Mouse (Mus musculus) heart, embryonic 11.5 days (tissue): ENCODE measurements at regions not wholly inside any gene's neighbourhood (a gene's known extent, or its start where the extent isn't known, plus 50 kb on each side); places are given as distances from the start of the nearest gene placed in this dataset.

Experiments used
- ATAC-seq: fragments of 200-750 bp; cut with Nextera tagmentation; replicated peaks from 2 replicates; pipeline ENCODE4 v1.8.0; 2017; ENCODE audit warnings: moderate library complexity; ENCODE audit not compliant: insufficient number of reproducible peaks, low FRiP score, low TSS enrichment
- H3K27ac ChIP-seq: fragments of 300-500 bp; sonication (generic); 2 replicates; pipeline ENCODE4 v1.5.1; 2014; ENCODE audit warnings: mild to moderate bottlenecking, low read depth, low read length
- H3K27me3 ChIP-seq: fragments of 300-500 bp; sonication (generic); 2 replicates; pipeline ENCODE4 v1.6.1; 2014; ENCODE audit warnings: mild to moderate bottlenecking, low read length, mixed read lengths; ENCODE audit not compliant: control insufficient read depth, insufficient read depth
- H3K36me3 ChIP-seq: fragments of 300-500 bp; sonication (generic); 2 replicates; pipeline ENCODE4 v1.6.1; 2014; ENCODE audit warnings: mild to moderate bottlenecking, low read length, moderate library complexity, mixed read lengths; ENCODE audit not compliant: control insufficient read depth, insufficient read depth
- H3K4me1 ChIP-seq: fragments of 300-500 bp; sonication (generic); 2 replicates; pipeline ENCODE4 v1.6.1; 2014; ENCODE audit warnings: low read length; ENCODE audit not compliant: control insufficient read depth, insufficient read depth
- H3K4me2 ChIP-seq: fragments of 300-500 bp; sonication (generic); 2 replicates; pipeline ENCODE4 v1.6.1; 2014; ENCODE audit warnings: mild to moderate bottlenecking, moderate library complexity
- H3K4me3 ChIP-seq: fragments of 300-500 bp; sonication (generic); 2 replicates; pipeline ENCODE4 v1.5.1; 2014; ENCODE audit warnings: low read depth, low read length
- H3K9ac ChIP-seq: fragments of 300-500 bp; sonication (generic); 2 replicates; pipeline ENCODE4 v1.6.1; 2014; ENCODE audit warnings: mild to moderate bottlenecking, low read depth, low read length, moderate library complexity
- H3K9me3 ChIP-seq: fragments of 300-500 bp; sonication (generic); replicated peaks from 2 replicates; pipeline ENCODE4 v1.6.1; 2016; ENCODE audit warnings: low read length; ENCODE audit not compliant: control insufficient read depth
- WGBS: fragments of 180-500 bp; shearing (Covaris S2); extraction: QIAGEN DNeasy Blood & Tissue Kit; methylation state at CpG from one replicate; pipeline ENCODE4 v1.1.7; 2014; ENCODE audit not compliant: insufficient replicate concordance; 5-methylcytosine and 5-hydroxymethylcytosine counted together

DNA sequence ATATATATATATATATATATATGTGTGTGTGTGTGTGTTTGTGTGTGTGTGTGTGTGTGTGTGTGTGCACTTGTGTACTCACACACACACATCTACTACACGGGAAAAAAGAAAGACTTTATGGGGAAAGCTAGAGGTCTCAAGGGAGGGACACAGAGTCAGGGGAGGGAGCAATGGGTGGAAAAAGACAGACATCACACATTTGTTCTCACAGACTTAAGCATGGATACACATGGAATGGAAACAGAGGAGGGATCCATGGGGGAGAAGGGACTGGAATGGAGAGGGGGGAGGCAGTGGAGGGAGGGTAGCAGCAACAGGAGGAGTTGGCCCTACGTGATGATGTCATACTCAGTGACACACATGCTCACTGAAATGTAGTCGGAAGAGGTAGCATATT is 248.3 kb downstream of the Cryba4 start:
- no peak overlapping the region for H3K9ac ChIP-seq
- H3K4me2 ChIP-seq: no peak overlapping the region
- H3K27ac ChIP-seq: no peak overlapping the region
- WGBS: 83% methylated on average over 3 of the region's 3 CpGs
- H3K9me3 ChIP-seq: no peaks in the 10 kb centered on the region; the same call in 1 of the 2 replicates
- ATAC-seq: no peak
- peaks cover 3% of the 10 kb centered on the region; the same call in 1 of the 2 replicates for H3K4me1 ChIP-seq
- H3K27me3 ChIP-seq: peaks cover 15% of the 10 kb centered on the region
- H3K36me3 ChIP-seq: no peaks in the 10 kb centered on the region
- H3K4me3 ChIP-seq: no peak overlapping the region

DNA sequence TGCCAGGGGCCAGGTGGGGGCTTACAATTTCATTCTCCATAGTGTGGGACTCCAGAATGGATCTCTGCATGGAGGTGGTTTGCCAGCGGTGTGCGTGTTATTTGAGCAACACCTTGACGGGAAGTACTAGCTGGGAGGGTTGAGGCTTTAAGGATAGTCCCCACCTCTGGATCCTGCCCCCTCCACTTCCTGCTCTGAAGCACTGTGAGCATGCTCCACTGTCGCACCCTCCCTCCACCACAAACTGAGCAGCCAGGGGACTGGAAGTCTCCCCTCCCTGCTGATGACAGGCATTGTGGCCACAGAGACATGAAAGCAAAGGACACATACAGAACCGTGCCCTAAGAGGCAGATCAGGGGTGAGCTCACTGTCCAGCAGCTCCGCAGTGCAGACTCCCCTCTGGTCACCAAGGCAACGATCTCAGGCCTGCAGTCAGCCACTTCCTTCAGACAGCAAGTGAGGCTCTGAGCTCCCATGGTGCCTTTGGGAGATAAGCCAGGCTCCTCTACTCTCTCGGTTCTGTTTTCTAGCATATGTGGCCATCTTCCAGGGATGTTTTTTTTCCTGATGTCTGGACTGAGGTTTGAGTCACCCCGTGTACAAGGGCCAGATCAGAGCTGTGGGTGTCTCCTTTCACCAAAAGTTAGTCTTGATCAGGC is 239.7 kb downstream of the Cryba4 start:
- H3K4me1 ChIP-seq: no peaks in the 10 kb centered on the region
- H3K9me3 ChIP-seq: no peaks in the 10 kb centered on the region
- H3K27ac ChIP-seq: peak overlapping the region; percentile 38; the same call in 1 of the 2 replicates
- ATAC-seq: peak; percentile 59
- H3K4me3 ChIP-seq: no peak overlapping the region
- no peak overlapping the region for H3K9ac ChIP-seq
- 10% methylated on average over 9 of the region's 9 CpGs for WGBS
- H3K36me3 ChIP-seq: no peaks in the 10 kb centered on the region
- H3K4me2 ChIP-seq: peak overlapping the region; percentile 28; the same call in 1 of the 2 replicates
- peaks cover 4% of the 10 kb centered on the region; the same call in 1 of the 2 replicates for H3K27me3 ChIP-seq

DNA sequence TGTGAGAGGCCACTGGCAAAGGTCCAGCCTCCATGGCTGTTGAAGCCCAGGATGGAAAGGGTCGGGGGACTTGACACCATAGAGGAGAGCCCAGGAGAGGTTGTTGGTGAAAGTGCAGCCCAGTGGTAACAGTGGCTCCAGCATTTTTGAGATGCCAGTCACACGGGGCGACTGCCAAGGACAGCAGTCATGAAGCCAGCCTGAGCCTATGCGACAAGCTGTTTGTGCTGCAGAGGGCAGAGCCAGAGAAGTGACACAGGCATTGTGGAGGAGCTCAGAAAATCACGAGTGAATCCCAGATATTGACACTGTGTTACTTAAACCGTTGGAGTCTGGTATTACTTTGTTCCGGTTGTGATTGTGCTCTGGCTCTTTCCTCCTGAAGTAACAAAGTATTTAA is 233.4 kb downstream of the Cryba4 start:
- Histone ChIP-seq H3K4me3 (no peak overlapping the region), H3K36me3 (no peaks in the 10 kb centered on the region), H3K9ac (no peak overlapping the region), H3K9me3 (no peaks in the 10 kb centered on the region), H3K27ac (no peak overlapping the region), H3K4me1 (no peaks in the 10 kb centered on the region), H3K4me2 (no peak overlapping the region), H3K27me3 (no peaks in the 10 kb centered on the region)
- WGBS: 65% methylated on average over 7 of the region's 7 CpGs
- no peak for ATAC-seq

DNA sequence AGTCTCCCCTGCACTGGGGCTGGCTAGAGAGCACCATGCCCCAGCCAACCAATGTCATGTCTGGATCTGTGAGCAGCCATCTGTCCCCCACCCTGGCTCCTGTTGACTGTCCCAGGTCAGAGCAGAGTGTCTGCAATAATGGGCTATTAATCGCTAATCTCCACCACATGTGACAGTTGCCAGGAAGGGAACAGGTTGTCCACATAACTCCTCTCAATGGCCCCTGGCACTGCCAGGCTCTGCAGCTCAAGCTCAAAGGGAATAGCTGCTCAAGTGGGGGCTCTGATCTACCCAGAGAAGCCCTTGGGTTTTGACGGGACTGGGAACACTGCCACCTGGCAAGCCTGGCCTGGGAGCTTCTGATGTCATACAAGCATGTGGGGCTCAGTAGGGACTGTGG is 231.4 kb downstream of the Cryba4 start:
- 0 out of 2 replicates have a peak, but pooled peaks cover 3% of the 10 kb centered on the region for H3K27me3 ChIP-seq
- H3K4me1 ChIP-seq: no peaks in the 10 kb centered on the region
- WGBS: 54% methylated on average over 2 of the region's 2 CpGs
- H3K9ac ChIP-seq: no peak overlapping the region
- H3K4me2 ChIP-seq: no peak overlapping the region
- H3K9me3 ChIP-seq: no peaks in the 10 kb centered on the region
- no peaks in the 10 kb centered on the region for H3K36me3 ChIP-seq
- no peak for ATAC-seq
- no peak overlapping the region for H3K27ac ChIP-seq
- H3K4me3 ChIP-seq: no peak overlapping the region

DNA sequence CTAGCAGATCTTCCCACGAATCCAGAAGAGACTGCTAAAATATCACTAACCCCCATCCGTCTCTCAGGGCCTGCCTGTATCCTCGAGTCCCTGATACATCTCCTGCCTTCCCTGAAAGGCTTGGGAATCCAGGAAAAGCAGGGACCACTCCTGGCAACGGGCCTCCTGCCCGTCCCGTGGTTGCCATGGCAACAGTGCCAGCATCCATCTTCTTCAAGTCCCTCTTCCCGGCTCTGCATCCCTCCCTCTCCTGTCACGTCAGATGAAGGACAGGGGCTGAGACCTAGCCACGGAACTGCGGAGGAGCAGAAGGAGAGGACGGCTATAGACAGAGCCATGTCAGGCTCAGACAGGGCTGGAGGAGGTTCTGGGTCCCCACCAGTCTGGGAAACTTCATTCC is 222.4 kb downstream of the Cryba4 start:
- Histone ChIP-seq H3K27me3 (0 out of 2 replicates have a peak, but pooled peaks cover 2% of the 10 kb centered on the region), H3K36me3 (no peaks in the 10 kb centered on the region), H3K27ac (no peak overlapping the region), H3K4me1 (no peaks in the 10 kb centered on the region), H3K9ac (no peak overlapping the region), H3K9me3 (no peaks in the 10 kb centered on the region), H3K4me3 (no peak overlapping the region), H3K4me2 (no peak overlapping the region)
- 48% methylated on average over 11 of the region's 11 CpGs for WGBS
- no peak for ATAC-seq

GRCm38 (mm10) chr5:112032036-112032435 is 220.3 kb downstream of the Cryba4 start:
- no peak for ATAC-seq
- no peaks in the 10 kb centered on the region for H3K9me3 ChIP-seq

DNA sequence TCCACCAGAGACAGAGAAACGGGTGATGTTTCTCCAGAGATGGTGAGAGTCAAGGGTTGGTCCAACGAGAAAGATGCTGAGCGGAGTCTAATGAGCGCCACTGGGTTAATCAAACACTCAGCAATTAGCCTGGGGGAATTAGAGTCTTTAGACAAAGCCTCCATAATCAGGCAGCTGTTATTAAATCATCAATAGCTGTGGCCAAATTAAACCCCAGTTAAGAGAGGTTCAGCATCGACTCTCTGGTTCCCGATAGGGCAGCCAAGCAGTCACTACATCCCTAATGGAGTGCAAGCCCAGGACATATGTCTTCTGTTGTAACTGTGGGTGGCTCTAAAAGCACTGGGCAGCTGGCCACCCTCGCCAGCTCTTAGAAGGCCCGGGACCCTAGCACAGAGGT is 216.9 kb downstream of the Cryba4 start:
- WGBS: 82% methylated on average over 8 of the region's 8 CpGs
- no peak overlapping the region for H3K9ac ChIP-seq

More at GRCm38 (mm10) chr5:112032036-112032435, 220.3 kb downstream of the Cryba4 start:
- no peak overlapping the region for H3K4me2 ChIP-seq
- H3K4me1 ChIP-seq: no peaks in the 10 kb centered on the region
- no peak overlapping the region for H3K4me3 ChIP-seq
- H3K36me3 ChIP-seq: no peaks in the 10 kb centered on the region
- H3K27me3 ChIP-seq: peaks cover 3% of the 10 kb centered on the region; the same call in 1 of the 2 replicates
- no peak overlapping the region for H3K9ac ChIP-seq
- no peak overlapping the region for H3K27ac ChIP-seq

GRCm38 (mm10) chr5:112037080-112037479 is 215.2 kb downstream of the Cryba4 start:
- Histone ChIP-seq H3K9me3 (no peaks in the 10 kb centered on the region), H3K27ac (no peak overlapping the region), H3K27me3 (peaks cover 7% of the 10 kb centered on the region; the same call in 1 of the 2 replicates), H3K4me2 (no peak overlapping the region), H3K36me3 (no peaks in the 10 kb centered on the region), H3K4me1 (no peaks in the 10 kb centered on the region), H3K9ac (no peak overlapping the region), H3K4me3 (no peak overlapping the region)
- WGBS: 76% methylated on average over 8 of the region's 8 CpGs
- ATAC-seq: no peak

More for the DNA sequence above, 216.9 kb downstream of the Cryba4 start:
- H3K27ac ChIP-seq: no peak overlapping the region
- no peak overlapping the region for H3K4me2 ChIP-seq
- H3K4me3 ChIP-seq: no peak overlapping the region
- H3K9me3 ChIP-seq: no peaks in the 10 kb centered on the region
- H3K36me3 ChIP-seq: no peaks in the 10 kb centered on the region
- H3K4me1 ChIP-seq: no peaks in the 10 kb centered on the region
- H3K27me3 ChIP-seq: peaks cover 6% of the 10 kb centered on the region; the same call in 1 of the 2 replicates
- ATAC-seq: no peak
